Mouse (Mus musculus): ENCODE results near the gene Jund. TPM values are rescaled to one million over a fixed set of nuclear protein-coding genes. Genes with fewer than 3 reads are reported as not detected.
A peak's percentile ranks its signal among the peaks of the same experiment; 100 is the strongest.

Jund gene
- polyA plus RNA-seq, 1 experiment from 2014 or later, result 128 TPM

DNA sequence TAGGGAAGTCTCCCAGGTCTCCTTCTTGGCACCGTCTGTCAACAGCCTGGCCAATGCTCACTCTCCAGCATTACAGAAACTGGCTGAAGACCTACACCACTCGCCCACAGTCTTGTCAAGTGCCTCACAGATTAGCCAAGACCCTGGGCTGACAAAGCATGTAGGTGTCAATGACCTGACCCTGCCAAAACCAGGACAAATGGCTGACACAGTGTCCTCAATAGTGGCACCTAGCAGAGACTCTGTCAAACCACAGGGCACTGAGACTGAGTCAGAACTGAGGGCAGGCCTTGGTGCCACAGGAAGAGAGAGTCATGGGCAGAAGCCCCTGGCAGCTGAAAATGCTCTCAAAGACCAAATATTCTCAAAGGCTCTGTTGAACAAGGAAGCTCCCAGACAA lies 16.3 kb downstream of the Jund start:
- no peaks in the 10 kb centered on the region for H3K27me3 ChIP-seq (ENCODE audit: control insufficient read depth, insufficient read depth, low read length)
- H3K27ac ChIP-seq, result no peak overlapping the region
- H3K9me3 ChIP-seq (ENCODE audit: control insufficient read depth, low read length), result no peaks in the 10 kb centered on the region
- H3K36me3 ChIP-seq (replicated peaks; ENCODE audit: control insufficient read depth, insufficient read depth), result no peaks in the 10 kb centered on the region
- DNase-seq (ENCODE audit: low spot score), result no peak
- H3K4me3 ChIP-seq (replicated peaks; ENCODE audit: low read length), result no peak overlapping the region
- no peak overlapping the region for H3K9ac ChIP-seq
- 71% methylated on average over 2 of the region's 2 CpGs for WGBS
- H3K4me1 ChIP-seq (replicated peaks; ENCODE audit: control insufficient read depth, insufficient read depth, low read length), result no peaks in the 10 kb centered on the region
- H3K4me2 ChIP-seq (replicated peaks), result no peak overlapping the region
- ATAC-seq (ENCODE audit: low FRiP score), result no peak

DNA sequence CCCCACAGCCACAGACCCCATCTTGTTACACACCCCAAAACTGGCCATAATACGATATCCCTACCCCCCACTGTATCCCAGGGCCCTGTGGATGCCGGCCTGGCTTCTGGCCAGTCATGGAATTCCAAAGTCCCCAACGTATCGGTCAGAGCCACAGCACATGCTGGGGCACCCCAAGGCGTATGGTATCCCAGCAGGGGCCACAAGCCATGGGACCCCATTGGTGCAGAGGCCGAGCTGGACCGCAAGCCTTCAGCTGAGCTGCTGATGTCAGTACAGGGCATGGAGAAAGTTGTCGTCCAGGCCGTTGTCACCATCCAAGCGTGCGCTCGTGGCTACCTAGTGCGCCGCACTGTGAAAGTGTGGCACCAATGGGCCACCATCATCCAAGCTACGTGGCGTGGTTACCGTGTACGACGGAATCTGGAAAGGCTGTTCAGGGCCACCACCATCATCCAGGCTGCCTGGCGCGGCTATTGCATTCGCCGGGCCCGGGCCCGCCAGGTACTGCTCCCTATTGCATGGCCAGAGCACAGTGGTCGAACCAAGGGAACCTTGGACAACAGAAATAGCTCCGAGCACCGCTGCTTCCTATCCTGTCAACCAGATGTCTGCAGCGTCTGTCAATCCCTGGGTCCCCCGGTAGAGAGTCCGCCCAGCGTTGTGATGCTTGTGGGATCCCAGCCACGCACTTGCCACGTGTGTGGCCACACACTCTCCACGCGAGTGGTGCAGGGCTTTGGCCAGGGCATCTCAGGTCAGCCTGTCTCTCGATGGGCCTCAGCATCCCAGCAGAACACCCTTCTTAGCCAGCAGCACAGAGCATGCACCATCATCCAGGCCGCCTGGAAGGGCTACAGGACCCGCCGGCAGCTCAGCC lies 18.0 kb downstream of the Jund start:
- no peak overlapping the region for H3K27ac ChIP-seq
- H3K4me3 ChIP-seq (replicated peaks; ENCODE audit: low read length), result no peak overlapping the region
- ATAC-seq (ENCODE audit: low FRiP score) (no peak), DNase-seq (ENCODE audit: low spot score) (no peak)
- no peaks in the 10 kb centered on the region for H3K27me3 ChIP-seq (ENCODE audit: control insufficient read depth, insufficient read depth, low read length)
- H3K4me1 ChIP-seq (replicated peaks; ENCODE audit: control insufficient read depth, insufficient read depth, low read length), result no peaks in the 10 kb centered on the region
- no peaks in the 10 kb centered on the region for H3K9me3 ChIP-seq (ENCODE audit: control insufficient read depth, low read length)
- 87% methylated on average over 40 of the region's 40 CpGs for WGBS
- H3K9ac ChIP-seq, result no peak overlapping the region
- no peaks in the 10 kb centered on the region for H3K36me3 ChIP-seq (replicated peaks; ENCODE audit: control insufficient read depth, insufficient read depth)
- H3K4me2 ChIP-seq (replicated peaks), result no peak overlapping the region

DNA sequence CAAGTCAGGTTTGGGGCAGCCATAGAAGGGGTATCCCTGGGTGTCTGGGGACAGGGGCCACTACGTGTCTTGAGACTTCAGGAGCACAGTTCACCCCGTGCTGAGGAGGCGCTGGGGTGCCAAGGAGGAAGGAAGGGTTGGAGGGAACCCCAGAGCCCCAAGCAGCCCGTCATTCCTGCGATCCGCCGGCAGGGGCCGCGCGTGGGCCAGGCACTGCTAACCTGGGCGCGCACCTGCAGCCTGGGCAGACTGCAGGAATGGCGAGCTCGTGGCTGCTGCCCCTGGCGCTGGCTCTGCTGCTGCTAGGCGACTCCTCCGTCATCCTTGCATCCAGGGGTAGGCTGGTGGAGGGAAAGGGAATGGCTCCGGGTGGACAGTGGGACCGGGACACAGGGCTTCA lies 19.5 kb downstream of the Jund start, which contains the start of gene Gm3336:
Gene Gm3336, plus strand, starts transcription at position 247 of the 400 bp plus-strand sequence.
- no peak within 1 kb of the TSS for H3K27ac ChIP-seq
- H3K27me3 ChIP-seq (ENCODE audit: control insufficient read depth, insufficient read depth, low read length), result no peaks in the 10 kb centered on the region
- no peak within 1 kb of the TSS for H3K4me2 ChIP-seq (replicated peaks)
- no peaks in the 10 kb centered on the region for H3K9me3 ChIP-seq (ENCODE audit: control insufficient read depth, low read length)
- 3% methylated on average over 19 of the region's 19 CpGs for WGBS
- no peaks in the 10 kb centered on the region for H3K36me3 ChIP-seq (replicated peaks; ENCODE audit: control insufficient read depth, insufficient read depth)
- H3K9ac ChIP-seq, result no peak within 1 kb of the TSS
- ATAC-seq (ENCODE audit: low FRiP score) (peak; percentile 21; the same call in 1 of the 2 replicates), DNase-seq (ENCODE audit: low spot score) (no peak)
- H3K4me3 ChIP-seq (replicated peaks; ENCODE audit: low read length), result no peak within 1 kb of the TSS
- H3K4me1 ChIP-seq (replicated peaks; ENCODE audit: control insufficient read depth, insufficient read depth, low read length), result no peaks in the 10 kb centered on the region

DNA sequence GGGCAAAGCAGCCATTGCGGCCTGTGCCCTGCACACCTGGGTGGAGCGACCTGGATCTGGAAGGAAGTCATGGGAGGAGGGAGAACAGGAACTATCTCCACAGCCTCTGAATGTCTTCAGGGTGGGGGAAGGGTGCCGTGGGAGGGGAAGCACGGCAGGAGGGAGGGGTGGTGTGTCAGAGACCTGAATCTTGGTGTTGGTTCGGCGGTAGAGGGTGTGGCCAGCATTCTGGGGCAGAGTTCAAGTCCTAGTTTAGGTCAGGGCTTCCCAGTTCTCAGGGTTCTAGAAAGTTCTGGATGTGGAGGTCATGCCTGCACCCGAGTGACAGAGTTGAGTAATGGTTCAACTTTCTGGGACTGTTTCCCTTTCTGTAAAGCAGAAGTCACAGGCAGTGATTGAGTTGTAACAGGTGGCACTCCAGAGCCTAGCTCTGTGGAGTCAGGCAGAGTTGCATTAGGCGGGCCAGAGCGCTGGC lies 21.1 kb downstream of the Jund start:
- no peak overlapping the region for H3K4me3 ChIP-seq (replicated peaks; ENCODE audit: low read length)
- no peaks in the 10 kb centered on the region for H3K27me3 ChIP-seq (ENCODE audit: control insufficient read depth, insufficient read depth, low read length)
- 69% methylated on average over 9 of the region's 9 CpGs for WGBS
- no peaks in the 10 kb centered on the region for H3K36me3 ChIP-seq (replicated peaks; ENCODE audit: control insufficient read depth, insufficient read depth)
- H3K27ac ChIP-seq, result no peak overlapping the region
- DNase-seq (ENCODE audit: low spot score) (no peak), ATAC-seq (ENCODE audit: low FRiP score) (no peak)
- no peaks in the 10 kb centered on the region for H3K9me3 ChIP-seq (ENCODE audit: control insufficient read depth, low read length)
- no peak overlapping the region for H3K9ac ChIP-seq
- no peaks in the 10 kb centered on the region for H3K4me1 ChIP-seq (replicated peaks; ENCODE audit: control insufficient read depth, insufficient read depth, low read length)
- no peak overlapping the region for H3K4me2 ChIP-seq (replicated peaks)

DNA sequence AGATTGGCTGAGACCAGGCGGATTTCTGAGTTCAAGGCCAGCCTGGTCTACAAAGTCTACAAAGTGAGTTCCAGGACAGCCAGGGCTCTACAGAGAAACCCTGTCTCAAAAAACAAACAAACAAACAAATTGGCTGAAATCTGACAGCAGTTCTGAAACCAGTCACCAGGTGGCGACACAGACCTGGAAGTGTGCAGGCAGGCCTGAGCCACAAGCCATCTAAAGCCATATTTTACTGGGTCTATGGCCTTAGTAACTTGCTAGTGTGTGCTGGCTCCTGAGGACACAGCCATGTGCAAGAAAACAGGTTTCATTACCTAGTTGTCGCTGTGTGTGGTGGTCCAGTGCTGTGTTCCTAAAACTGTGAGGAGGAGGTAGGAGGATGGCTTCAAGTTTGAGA lies 22.0 kb downstream of the Jund start:
- Histone ChIP-seq H3K36me3 (replicated peaks; ENCODE audit: control insufficient read depth, insufficient read depth) (no peaks in the 10 kb centered on the region), H3K27ac (no peak overlapping the region), H3K4me1 (replicated peaks; ENCODE audit: control insufficient read depth, insufficient read depth, low read length) (no peaks in the 10 kb centered on the region), H3K27me3 (ENCODE audit: control insufficient read depth, insufficient read depth, low read length) (no peaks in the 10 kb centered on the region; the same call in 1 of the 2 replicates), H3K9ac (no peak overlapping the region), H3K4me3 (replicated peaks; ENCODE audit: low read length) (no peak overlapping the region), H3K4me2 (replicated peaks) (no peak overlapping the region), H3K9me3 (ENCODE audit: control insufficient read depth, low read length) (no peaks in the 10 kb centered on the region)
- WGBS, result 11% methylated on average over 3 of the region's 3 CpGs
- ATAC-seq (ENCODE audit: low FRiP score) (no peak), DNase-seq (ENCODE audit: low spot score) (peak; percentile 89)

DNA sequence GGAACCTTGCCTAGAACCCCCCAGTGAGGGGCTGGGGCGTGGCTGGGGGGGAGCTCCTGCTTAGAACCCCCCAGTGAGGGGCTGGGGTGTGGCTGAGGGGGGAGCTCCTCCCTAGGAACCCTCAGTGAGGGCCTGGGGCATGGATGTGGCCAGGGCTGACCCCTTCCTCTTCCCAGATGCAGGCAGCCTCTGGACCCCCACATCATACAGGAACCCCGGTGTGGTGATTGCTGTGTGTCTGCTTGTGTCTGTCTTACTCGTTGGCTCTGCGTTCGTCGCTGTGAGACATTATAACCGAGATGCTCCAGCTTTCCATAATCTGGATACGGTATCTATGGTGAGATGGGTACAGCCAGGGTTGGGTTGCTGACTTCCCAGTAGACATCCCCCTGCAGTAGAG lies 22.9 kb downstream of the Jund start:
- Histone ChIP-seq H3K4me3 (replicated peaks; ENCODE audit: low read length) (no peak overlapping the region), H3K27me3 (ENCODE audit: control insufficient read depth, insufficient read depth, low read length) (peaks cover 6% of the 10 kb centered on the region), H3K27ac (no peak overlapping the region), H3K9me3 (ENCODE audit: control insufficient read depth, low read length) (no peaks in the 10 kb centered on the region), H3K9ac (no peak overlapping the region), H3K36me3 (replicated peaks; ENCODE audit: control insufficient read depth, insufficient read depth) (no peaks in the 10 kb centered on the region), H3K4me2 (replicated peaks) (no peak overlapping the region), H3K4me1 (replicated peaks; ENCODE audit: control insufficient read depth, insufficient read depth, low read length) (no peaks in the 10 kb centered on the region)
- no peak for ATAC-seq (ENCODE audit: low FRiP score)
- WGBS, result 87% methylated on average over 8 of the region's 8 CpGs
- no peak for DNase-seq (ENCODE audit: low spot score)

DNA sequence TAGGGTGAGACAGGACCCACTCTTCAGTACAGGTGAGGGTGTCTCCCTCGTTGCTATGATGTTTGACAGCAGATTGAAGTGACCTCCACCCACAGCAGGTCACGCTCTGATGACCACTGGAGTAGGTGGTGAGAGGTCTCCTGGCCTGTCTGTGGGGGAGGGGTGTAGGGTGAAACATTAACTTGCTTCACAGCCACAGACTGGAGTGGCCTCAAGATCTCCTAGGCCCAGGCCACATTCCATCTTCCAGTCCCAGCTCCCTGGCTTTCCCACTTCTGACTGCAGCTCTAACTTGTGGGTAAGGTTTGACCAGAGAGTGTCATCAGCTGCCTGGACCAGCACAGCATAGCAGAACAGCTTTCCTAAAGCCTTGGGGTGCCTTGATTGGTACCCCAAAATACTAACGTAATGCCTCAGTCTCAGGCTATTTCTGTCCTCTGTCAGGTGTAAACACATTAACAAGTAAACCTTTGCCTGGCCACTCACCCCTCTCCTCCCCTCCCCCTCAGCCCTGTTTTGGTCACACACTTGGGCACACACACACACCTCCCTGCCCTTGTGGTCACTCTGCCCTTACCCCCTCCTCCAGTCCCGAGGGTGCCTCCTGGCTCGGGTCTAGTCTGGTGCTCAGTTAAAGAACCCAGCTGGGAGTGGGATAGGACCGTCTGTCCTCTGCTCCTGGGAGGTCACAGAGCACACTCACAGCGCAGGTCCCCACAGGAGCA lies 24.9 kb downstream of the Jund start, which contains the start of gene Pde4c:
Gene Pde4c, plus strand, starts transcription at position 235 of the 725 bp plus-strand sequence.
- Histone ChIP-seq H3K36me3 (replicated peaks; ENCODE audit: control insufficient read depth, insufficient read depth) (no peaks in the 10 kb centered on the region), H3K27ac (no peak within 1 kb of the TSS), H3K4me1 (replicated peaks; ENCODE audit: control insufficient read depth, insufficient read depth, low read length) (no peaks in the 10 kb centered on the region), H3K9me3 (ENCODE audit: control insufficient read depth, low read length) (no peaks in the 10 kb centered on the region), H3K4me3 (replicated peaks; ENCODE audit: low read length) (no peak within 1 kb of the TSS), H3K4me2 (replicated peaks) (no peak within 1 kb of the TSS), H3K27me3 (ENCODE audit: control insufficient read depth, insufficient read depth, low read length) (peaks cover 21% of the 10 kb centered on the region), H3K9ac (no peak within 1 kb of the TSS)
- DNase-seq (ENCODE audit: low spot score) (no peak), ATAC-seq (ENCODE audit: low FRiP score) (no peak)
- 63% methylated on average over 7 of the region's 7 CpGs for WGBS

DNA sequence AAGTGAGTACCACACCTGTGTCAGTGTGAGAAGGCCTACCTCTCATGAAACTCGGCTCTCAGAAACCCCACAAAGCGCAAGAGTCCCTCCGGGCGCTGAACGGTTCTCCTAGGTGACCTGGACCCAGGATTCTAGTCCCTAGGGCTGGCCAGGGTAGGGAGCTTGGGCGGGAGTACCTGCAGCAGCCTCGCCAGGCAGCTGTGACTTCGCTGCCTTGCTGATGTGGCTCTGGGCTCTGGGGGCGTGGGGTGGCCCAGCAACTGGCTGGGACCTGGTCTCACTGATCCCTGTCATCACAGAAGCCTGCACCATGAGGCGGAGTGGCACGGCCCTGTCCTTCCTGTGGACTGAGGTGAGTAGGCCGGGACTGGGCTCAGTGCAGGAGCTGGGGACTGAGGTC lies 25.5 kb downstream of the Jund start:
- H3K9ac ChIP-seq, result no peak overlapping the region
- H3K4me3 ChIP-seq (replicated peaks; ENCODE audit: low read length), result no peak overlapping the region
- no peak overlapping the region for H3K27ac ChIP-seq
- no peak for ATAC-seq (ENCODE audit: low FRiP score)
- H3K36me3 ChIP-seq (replicated peaks; ENCODE audit: control insufficient read depth, insufficient read depth), result no peaks in the 10 kb centered on the region
- no peaks in the 10 kb centered on the region for H3K9me3 ChIP-seq (ENCODE audit: control insufficient read depth, low read length)
- no peak overlapping the region for H3K4me2 ChIP-seq (replicated peaks)
- DNase-seq (ENCODE audit: low spot score), result no peak
- peaks cover 23% of the 10 kb centered on the region for H3K27me3 ChIP-seq (ENCODE audit: control insufficient read depth, insufficient read depth, low read length)
- WGBS, result 82% methylated on average over 12 of the region's 12 CpGs
- H3K4me1 ChIP-seq (replicated peaks; ENCODE audit: control insufficient read depth, insufficient read depth, low read length), result no peaks in the 10 kb centered on the region

DNA sequence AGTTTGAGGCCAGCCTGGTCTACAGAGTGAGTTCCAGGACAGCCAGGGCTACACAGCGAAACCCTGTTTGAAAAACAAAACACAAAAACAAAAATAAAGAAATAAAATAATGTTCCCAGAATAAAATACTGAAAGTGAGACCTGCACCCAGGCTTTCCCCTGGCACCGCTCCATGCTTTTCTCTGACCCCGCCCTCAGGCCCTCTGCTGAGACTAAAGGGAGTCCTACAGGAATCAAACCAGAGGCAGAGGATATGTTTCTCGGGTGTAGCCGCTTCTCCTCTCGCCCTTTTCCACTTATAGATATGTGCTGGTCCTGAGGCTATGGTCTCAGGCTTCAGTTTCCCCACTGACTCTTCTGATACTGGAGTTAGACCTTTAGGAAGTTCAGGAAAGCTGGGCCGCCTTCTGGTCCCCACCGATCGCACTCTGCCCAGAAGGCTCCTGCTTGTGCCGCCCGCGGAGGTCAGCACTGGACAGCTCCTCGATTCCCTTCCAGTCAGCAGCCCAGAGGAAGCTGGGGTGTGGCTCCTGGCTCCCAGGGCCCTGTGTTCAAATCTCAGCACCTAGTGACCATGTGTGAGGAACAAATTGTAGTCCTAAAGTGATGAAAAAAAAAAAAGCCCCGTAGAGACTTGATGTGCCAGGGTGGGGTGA lies 27.2 kb downstream of the Jund start:
- H3K9me3 ChIP-seq (ENCODE audit: control insufficient read depth, low read length), result no peaks in the 10 kb centered on the region
- DNase-seq (ENCODE audit: low spot score) (no peak), ATAC-seq (ENCODE audit: low FRiP score) (no peak)
- H3K27ac ChIP-seq, result no peak overlapping the region
- no peaks in the 10 kb centered on the region for H3K4me1 ChIP-seq (replicated peaks; ENCODE audit: control insufficient read depth, insufficient read depth, low read length)
- no peak overlapping the region for H3K4me2 ChIP-seq (replicated peaks)
- 29% methylated on average over 14 of the region's 14 CpGs for WGBS
- H3K27me3 ChIP-seq (ENCODE audit: control insufficient read depth, insufficient read depth, low read length), result peaks cover 39% of the 10 kb centered on the region
- H3K9ac ChIP-seq, result no peak overlapping the region
- H3K36me3 ChIP-seq (replicated peaks; ENCODE audit: control insufficient read depth, insufficient read depth), result no peaks in the 10 kb centered on the region
- H3K4me3 ChIP-seq (replicated peaks; ENCODE audit: low read length), result no peak overlapping the region
